In genomic region chr19:58238325-58238724, GRCm38 (mm10) we compare ENCODE assay signal across 19 mouse cellular contexts.
DNase-seq lines count a peak whose midpoint lies in the region; ATAC-seq lines count a peak whose summit lies in the region.
"Had no signal": no experiment of that assay in that cellular context is flagged by ENCODE, and none has a peak within 500 bp of the region (broad histone marks: within the 10 kb centered on the region; RNA-seq: fewer than 3 reads in every experiment).

No protein-coding gene starts in this region.

- peak; percentile 40 to 74; a peak in 2 of 4 replicates for ATAC-seq in hematopoietic stem cell, adult 5-6 weeks (replicated peaks in 1 of 2; ENCODE audit: insufficient read depth in 1 of 2, low FRiP score in 2 of 2, low TSS enrichment in 1 of 2, low read depth in 1 of 2, poor library complexity in 2 of 2, severe bottlenecking in 2 of 2)
- ATAC-seq: forebrain, postnatal 0 days; inflammation-experienced regulatory T-cells, adult 6 months; midbrain, embryonic 13.5 days had no signal

- DNase-seq in thymus, postnatal 25 days = peak; percentile 5
- no peak for DNase-seq in thymus, adult 18-20 months
- peak; percentile 41 for DNase-seq in naive thymus-derived CD4-positive, alpha-beta T cell, adult 2 months (ENCODE audit: low read depth)
- no peak for DNase-seq in heart, postnatal 4 days
- DNase-seq in right cerebral cortex, postnatal 25 days = no peak
- DNase-seq in right cerebral cortex, postnatal 36 days (ENCODE audit: low spot score in 2 of 2) = no peak
- DNase-seq: adrenal gland, postnatal 10 days; cerebellum, adult 11-12 months; cerebellum, postnatal 10 days; forebrain, postnatal 0 days; gastrocnemius, postnatal 10 days; heart, postnatal 36 days; kidney, adult 11 months; kidney, postnatal 14 days; right cerebral cortex, adult 18-20 months; thymus, postnatal 36 days had no signal

Comparison
In these comparisons a context has a peak if more than half of its experiments do, and no peak if none do; other contexts are left out.
1. DNase-seq: peak in thymus, postnatal 25 days (single experiment) and naive thymus-derived CD4-positive, alpha-beta T cell, adult 2 months (single experiment); none in thymus, adult 18-20 months (0 of 2), heart, postnatal 4 days (single experiment), right cerebral cortex, postnatal 25 days (single experiment) and right cerebral cortex, postnatal 36 days (0 of 2).